Mouse (Mus musculus): ENCODE data around the gene Pef1. TPM values are rescaled to one million over a fixed set of nuclear protein-coding genes. Genes with fewer than 3 reads are reported as not detected.

The Pef1 gene
- total and polyA plus RNA-seq, 2 experiments, result 23.1 to 79.8 TPM

GRCm38 (mm10) chr4:130166061-130166460 is 63.7 kb downstream of the Pef1 start:
- no peak for TF ChIP-seq POLR2A (IDR thresholded peaks at IDR 0.05; ENCODE audit: extremely low read depth, insufficient read depth, low read length)
- TF ChIP-seq CTCF (IDR thresholded peaks at IDR 0.05; ENCODE audit: low read depth, low read length), result no peak
- WGBS, result 80% methylated on average over 18 of the region's 18 CpGs
- Histone ChIP-seq H3K79me2 (ENCODE audit: control insufficient read depth, insufficient read depth, low read length) (no peaks in the 10 kb centered on the region), H3K4me1 (ENCODE audit: control insufficient read depth, insufficient read depth, low read length) (peaks cover 7% of the 10 kb centered on the region; the same call in 1 of the 2 replicates), H3K27ac (replicated peaks; ENCODE audit: insufficient read depth, low read depth, low read length) (no peak overlapping the region), H3K4me3 (ENCODE audit: insufficient read depth, low read depth, low read length) (no peak overlapping the region), H3K36me3 (ENCODE audit: control insufficient read depth, insufficient read depth, low read length) (no peaks in the 10 kb centered on the region), H3K9ac (ENCODE audit: low read depth, low read length) (no peak overlapping the region), H3K27me3 (ENCODE audit: control insufficient read depth, insufficient read depth, low read length) (no peaks in the 10 kb centered on the region)
- no peak for DNase-seq (ENCODE audit: extremely low read depth, low read depth, low spot score)

GRCm38 (mm10) chr4:130166592-130166991 is 64.2 kb downstream of the Pef1 start:
- H3K27me3 ChIP-seq (ENCODE audit: control insufficient read depth, insufficient read depth, low read length), result no peaks in the 10 kb centered on the region
- 78% methylated on average over 8 of the region's 8 CpGs for whole genome bisulfite sequencing
- no peaks in the 10 kb centered on the region for H3K36me3 ChIP-seq (ENCODE audit: control insufficient read depth, insufficient read depth, low read length)
- H3K9ac ChIP-seq (ENCODE audit: low read depth, low read length), result no peak overlapping the region
- H3K79me2 ChIP-seq (ENCODE audit: control insufficient read depth, insufficient read depth, low read length), result no peaks in the 10 kb centered on the region
- no peak for DNase-seq (ENCODE audit: extremely low read depth, low read depth, low spot score)
- no peak overlapping the region for H3K4me3 ChIP-seq (ENCODE audit: insufficient read depth, low read depth, low read length)
- H3K27ac ChIP-seq (replicated peaks; ENCODE audit: insufficient read depth, low read depth, low read length), result 0 out of 2 replicates have a peak overlapping the region, but pooled peaks have one; percentile 16
- H3K4me1 ChIP-seq (ENCODE audit: control insufficient read depth, insufficient read depth, low read length), result peaks cover 10% of the 10 kb centered on the region; the same call in 1 of the 2 replicates
- no peak for TF ChIP-seq POLR2A (IDR thresholded peaks at IDR 0.05; ENCODE audit: extremely low read depth, insufficient read depth, low read length)
- TF ChIP-seq CTCF (IDR thresholded peaks at IDR 0.05; ENCODE audit: low read depth, low read length), result no peak

- TF ChIP-seq CTCF (IDR thresholded peaks at IDR 0.05; ENCODE audit: low read depth, low read length) (no peak), POLR2A (IDR thresholded peaks at IDR 0.05; ENCODE audit: extremely low read depth, insufficient read depth, low read length) (no peak)
- Histone ChIP-seq H3K79me2 (ENCODE audit: control insufficient read depth, insufficient read depth, low read length) (no peaks in the 10 kb centered on the region), H3K36me3 (ENCODE audit: control insufficient read depth, insufficient read depth, low read length) (no peaks in the 10 kb centered on the region), H3K4me3 (ENCODE audit: insufficient read depth, low read depth, low read length) (no peak overlapping the region), H3K27ac (replicated peaks; ENCODE audit: insufficient read depth, low read depth, low read length) (0 out of 2 replicates have a peak overlapping the region, but pooled peaks have one; percentile 3), H3K9ac (ENCODE audit: low read depth, low read length) (no peak overlapping the region), H3K27me3 (ENCODE audit: control insufficient read depth, insufficient read depth, low read length) (no peaks in the 10 kb centered on the region), H3K4me1 (ENCODE audit: control insufficient read depth, insufficient read depth, low read length) (peaks cover 11% of the 10 kb centered on the region; the same call in 1 of the 2 replicates)
- no peak for DNase-seq (ENCODE audit: extremely low read depth, low read depth, low spot score)
- 54% methylated on average over 22 of the region's 22 CpGs for WGBS
Observed at GRCm38 (mm10) chr4:130167321-130167720, 65.0 kb downstream of the Pef1 start.

GRCm38 (mm10) chr4:130167814-130168213 is 65.5 kb downstream of the Pef1 start:
- no peaks in the 10 kb centered on the region for H3K79me2 ChIP-seq (ENCODE audit: control insufficient read depth, insufficient read depth, low read length)
- no peak for TF ChIP-seq POLR2A (IDR thresholded peaks at IDR 0.05; ENCODE audit: extremely low read depth, insufficient read depth, low read length)
- TF ChIP-seq CTCF (IDR thresholded peaks at IDR 0.05; ENCODE audit: low read depth, low read length), result no peak
- DNase-seq (ENCODE audit: extremely low read depth, low read depth, low spot score), result no peak
- H3K9ac ChIP-seq (ENCODE audit: low read depth, low read length), result no peak overlapping the region
- no peak overlapping the region for H3K4me3 ChIP-seq (ENCODE audit: insufficient read depth, low read depth, low read length)
- peak overlapping the region; percentile 60 for H3K27ac ChIP-seq (replicated peaks; ENCODE audit: insufficient read depth, low read depth, low read length)
- 42% methylated on average over 9 of the region's 9 CpGs for WGBS
- peaks cover 11% of the 10 kb centered on the region; the same call in 1 of the 2 replicates for H3K4me1 ChIP-seq (ENCODE audit: control insufficient read depth, insufficient read depth, low read length)
- H3K36me3 ChIP-seq (ENCODE audit: control insufficient read depth, insufficient read depth, low read length), result no peaks in the 10 kb centered on the region
- H3K27me3 ChIP-seq (ENCODE audit: control insufficient read depth, insufficient read depth, low read length), result no peaks in the 10 kb centered on the region

GRCm38 (mm10) chr4:130168280-130169183 is 66.2 kb downstream of the Pef1 start:
- Histone ChIP-seq H3K4me1 (ENCODE audit: control insufficient read depth, insufficient read depth, low read length) (peaks cover 11% of the 10 kb centered on the region; the same call in 1 of the 2 replicates), H3K79me2 (ENCODE audit: control insufficient read depth, insufficient read depth, low read length) (no peaks in the 10 kb centered on the region), H3K4me3 (ENCODE audit: insufficient read depth, low read depth, low read length) (no peak overlapping the region), H3K27me3 (ENCODE audit: control insufficient read depth, insufficient read depth, low read length) (no peaks in the 10 kb centered on the region), H3K9ac (ENCODE audit: low read depth, low read length) (peak overlapping the region; percentile 29; the same call in 1 of the 2 replicates), H3K36me3 (ENCODE audit: control insufficient read depth, insufficient read depth, low read length) (no peaks in the 10 kb centered on the region), H3K27ac (replicated peaks; ENCODE audit: insufficient read depth, low read depth, low read length) (peak overlapping the region; percentile 60)
- TF ChIP-seq POLR2A (IDR thresholded peaks at IDR 0.05; ENCODE audit: extremely low read depth, insufficient read depth, low read length), result no peak
- TF ChIP-seq CTCF (IDR thresholded peaks at IDR 0.05; ENCODE audit: low read depth, low read length), result no peak
- no peak for DNase-seq (ENCODE audit: extremely low read depth, low read depth, low spot score)
- WGBS, result 37% methylated on average over 16 of the region's 16 CpGs

All from liver, adult 2 months (tissue).